Mouse (Mus musculus): ENCODE results near the gene Slc15a1.

- no peak for TF ChIP-seq CTCF (conservative IDR thresholded peaks at IDR 0.05; ENCODE audit: low read length)
- TF ChIP-seq NANOG (IDR thresholded peaks at IDR 0.05; ENCODE audit: borderline replicate concordance, low read length), result no peak
Observed at GRCm38 (mm10) chr14:121495741-121496140, 9.3 kb downstream of the Slc15a1 start.
